Mouse (Mus musculus) left cerebral cortex, adult 18-20 months (tissue): ENCODE data around the gene Slc25a13. TPM values are rescaled to one million over a fixed set of nuclear protein-coding genes. Genes with fewer than 3 reads are reported as not detected.

Experiments used
- DNase-seq, 2 experiments: peaks; one replicate each; pipeline ENCODE4 v3.0.0; 2021 to 2022; ENCODE audit warnings: low spot score in 2 of 2, mixed read lengths in 1 of 2
- long read RNA-seq, 2 experiments: library from polyadenylated mRNA; stranded (forward); transcript quantifications; one replicate each; pipeline ENCODE4 v2.0.0; 2021
- total RNA-seq, 2 experiments: library from RNA; stranded (reverse); gene quantifications; 2 replicates each; pipeline ENCODE4 v1.2.3; 2021

Slc25a13 gene
- 1 to 10 TPM; 2.2 to 2.9 TPM for total RNA-seq
- long read RNA-seq, experiment 1, partial matches to known transcripts = 1 of 2 reads
- long read RNA-seq, experiment 1, other reads (novel, unspliced or antisense) = 1 of 2 reads
- long read RNA-seq, experiment 2, partial matches to known transcripts = 0 of 7 reads
- long read RNA-seq, experiment 2, other reads (novel, unspliced or antisense) = 7 of 7 reads

GRCm38 (mm10) chr6:6216507-6217285 is at the start of gene Slc25a13:
Gene Slc25a13 (minus strand): TSS chr6:6217173.
- peak; percentile 20 to 29 for DNase-seq

GRCm38 (mm10) chr6:6265761-6266160 is 48.8 kb upstream of the Slc25a13 start:
- DNase-seq = no peak

- no peak for DNase-seq
These were observed 46.4 kb upstream of the Slc25a13 start for GRCm38 (mm10) chr6:6263293-6263911.

GRCm38 (mm10) chr6:6260917-6261316 is 43.9 kb upstream of the Slc25a13 start:
- DNase-seq = no peak

GRCm38 (mm10) chr6:6248500-6248899 is 31.5 kb upstream of the Slc25a13 start:
- no peak for DNase-seq

- no peak for DNase-seq
These were observed 26.9 kb upstream of the Slc25a13 start for GRCm38 (mm10) chr6:6243828-6244227.

- no peak for DNase-seq
These were observed 25.1 kb upstream of the Slc25a13 start for GRCm38 (mm10) chr6:6242114-6242513.

- no peak for DNase-seq
These were observed 19.9 kb upstream of the Slc25a13 start for GRCm38 (mm10) chr6:6236788-6237298.

GRCm38 (mm10) chr6:6230262-6230661 is 13.3 kb upstream of the Slc25a13 start:
- DNase-seq = no peak

GRCm38 (mm10) chr6:6222721-6223120 is 5.7 kb upstream of the Slc25a13 start:
- DNase-seq = no peak

- DNase-seq = no peak
These were observed 3.6 kb upstream of the Slc25a13 start for GRCm38 (mm10) chr6:6220574-6220973.

GRCm38 (mm10) chr6:6219661-6220370 is 2.8 kb upstream of the Slc25a13 start:
- DNase-seq = no peak

- DNase-seq = no peak
These were observed 283 bp upstream of the Slc25a13 start for GRCm38 (mm10) chr6:6217286-6217625.

GRCm38 (mm10) chr6:6216120-6216506 is 860 bp downstream of the Slc25a13 start:
- DNase-seq = no peak

GRCm38 (mm10) chr6:6212360-6213310 is 4.3 kb downstream of the Slc25a13 start:
- peak in 1 of 2 experiments; percentile 34 for DNase-seq

GRCm38 (mm10) chr6:6211958-6212357 is 5.0 kb downstream of the Slc25a13 start:
- DNase-seq = no peak

- no peak for DNase-seq
These were observed 6.3 kb downstream of the Slc25a13 start for GRCm38 (mm10) chr6:6210637-6211036.

- no peak for DNase-seq
These were observed 8.5 kb downstream of the Slc25a13 start for GRCm38 (mm10) chr6:6208351-6209059.

- no peak for DNase-seq
These were observed 9.1 kb downstream of the Slc25a13 start for GRCm38 (mm10) chr6:6207836-6208235.

- no peak for DNase-seq
These were observed 9.6 kb downstream of the Slc25a13 start for GRCm38 (mm10) chr6:6207395-6207794.
